ENCODE assay signal across 25 mouse cellular contexts in the genomic region with DNA sequence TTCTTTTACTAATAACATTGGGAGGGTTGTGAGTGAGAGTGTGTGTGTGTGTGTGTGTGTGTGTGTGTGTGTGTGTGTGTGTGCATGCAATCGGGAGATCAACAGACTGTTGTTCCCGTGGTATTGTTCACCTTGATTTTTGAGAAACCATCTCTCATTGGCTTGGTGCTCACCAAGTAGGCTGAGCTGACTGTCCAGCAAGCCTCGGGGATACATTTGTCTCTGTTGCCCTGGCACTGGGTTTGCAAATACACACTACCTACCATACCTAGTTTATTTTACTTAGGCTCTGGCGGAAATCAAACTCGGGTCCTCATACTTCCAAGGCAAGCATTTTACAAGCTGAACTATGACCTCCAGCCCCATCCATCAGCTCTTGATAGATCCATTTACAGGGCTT.
A peak's percentile ranks its signal among the peaks of the same experiment; 100 is the strongest.
DNase-seq lines count a peak whose midpoint lies in the region.
"Had no signal": no experiment of that assay in that cellular context is flagged by ENCODE, and none has a peak within 500 bp of the region (broad histone marks: within the 10 kb centered on the region; RNA-seq: fewer than 3 reads in every experiment).

No protein-coding gene starts in this region.

- no peak overlapping the region for H3K4me3 ChIP-seq in heart, embryonic 10.5 days
- no peak overlapping the region for H3K4me3 ChIP-seq in brown adipose tissue, adult 24 weeks (ENCODE audit: insufficient read depth, low read depth, low read length)
- H3K4me3 ChIP-seq: embryonic facial prominence, embryonic 13.5 days; embryonic facial prominence, embryonic 15.5 days; erythroblast, embryonic 14.5 days; forebrain, embryonic 10.5 days; forebrain, embryonic 12.5 days had no signal

- no peaks in the 10 kb centered on the region for H3K36me3 ChIP-seq in heart, embryonic 10.5 days
- H3K36me3 ChIP-seq: embryonic facial prominence, embryonic 13.5 days; embryonic facial prominence, embryonic 15.5 days; forebrain, embryonic 10.5 days; forebrain, embryonic 12.5 days; G1E had no signal

- WGBS in heart, embryonic 10.5 days: 78% methylated on average over 5 of the region's 5 CpGs

- H3K27me3 ChIP-seq in heart, embryonic 10.5 days (ENCODE audit: insufficient read depth, poor library complexity, severe bottlenecking): no peaks in the 10 kb centered on the region
- H3K27me3 ChIP-seq: CH12.LX; embryonic facial prominence, embryonic 13.5 days; embryonic facial prominence, embryonic 15.5 days; forebrain, embryonic 12.5 days; Patski had no signal

- intact Hi-C loops in heart, postnatal 36 days (cut with DNase I): no loop called here

- no peaks in the 10 kb centered on the region for H3K4me1 ChIP-seq in heart, embryonic 10.5 days
- 0 out of 2 replicates have a peak, but pooled peaks cover 3% of the 10 kb centered on the region for H3K4me1 ChIP-seq in brown adipose tissue, adult 24 weeks (ENCODE audit: control insufficient read depth, insufficient read depth, insufficient read length, low read length)
- H3K4me1 ChIP-seq: embryonic facial prominence, embryonic 15.5 days; forebrain, embryonic 10.5 days; forebrain, embryonic 12.5 days had no signal

- no peaks in the 10 kb centered on the region for H3K9me3 ChIP-seq in heart, embryonic 10.5 days
- H3K9me3 ChIP-seq: embryonic facial prominence, embryonic 13.5 days; embryonic facial prominence, embryonic 15.5 days; forebrain, embryonic 10.5 days; forebrain, embryonic 12.5 days had no signal

- DNase-seq in embryo, embryonic 10 days (ENCODE audit: low spot score): peak; percentile 16
- no peak for DNase-seq in embryo, embryonic 9.5 days (ENCODE audit: extremely low spot score)
- DNase-seq in heart, embryonic 10.5 days (ENCODE audit: low spot score): peak; percentile 68
- DNase-seq in heart, postnatal 36 days: no peak
- DNase-seq in embryo, embryonic 11 days: peak; percentile 22
- no peak for DNase-seq in adrenal gland, postnatal 4 days (ENCODE audit: low spot score in 2 of 2)
- DNase-seq in ovary, adult 18-20 months (ENCODE audit: low spot score): no peak
- DNase-seq: adrenal gland, adult 8-10 months; adrenal gland, postnatal 14 days; adrenal gland, postnatal 36 days; B cell, adult 2 months; cerebellum, adult 11-12 months; cerebellum, adult 2 months; cerebellum, adult 9-10 months; cerebellum, postnatal 14 days; cerebellum, postnatal 36 days had no signal

- H3K27ac ChIP-seq in heart, embryonic 10.5 days: no peak overlapping the region
- H3K27ac ChIP-seq in brown adipose tissue, adult 24 weeks (replicated peaks; ENCODE audit: low read depth, low read length): peak overlapping the region; percentile 34; the same call in 1 of the 2 replicates
- H3K27ac ChIP-seq: embryonic facial prominence, embryonic 13.5 days; embryonic facial prominence, embryonic 15.5 days; forebrain, embryonic 10.5 days; forebrain, embryonic 12.5 days had no signal

Comparison
In these comparisons a context has a peak if more than half of its experiments do, and no peak if none do; other contexts are left out.
1. DNase-seq: peak in embryo, embryonic 10 days (single experiment), heart, embryonic 10.5 days (single experiment) and embryo, embryonic 11 days (single experiment); none in embryo, embryonic 9.5 days (single experiment), heart, postnatal 36 days (0 of 2), adrenal gland, postnatal 4 days (0 of 2) and ovary, adult 18-20 months (single experiment).